Mouse (Mus musculus) lung, postnatal 0 days (tissue): ENCODE data around the gene Il1rn. TPM values are rescaled to one million over a fixed set of nuclear protein-coding genes. Genes with fewer than 3 reads are reported as not detected.

Experiments
- ATAC-seq: fragments of 200-750 bp; cut with Nextera tagmentation; 2 replicates; pipeline ENCODE4 v1.8.0; 2017; ENCODE audit warnings: moderate library complexity
- DNase-seq: peaks from one replicate; pipeline ENCODE4 v3.0.0-alpha.2; 2016; ENCODE audit warnings: low spot score
- H3K27ac ChIP-seq: fragments of 300-500 bp; sonication (generic); 2 replicates; pipeline ENCODE4 v1.5.1; 2014; ENCODE audit warnings: antibody characterized with exemption, mild to moderate bottlenecking, low read length, mixed read lengths
- H3K27me3 ChIP-seq: fragments of 300-500 bp; sonication (generic); replicated peaks from 2 replicates; pipeline ENCODE4 v1.6.1; 2014; ENCODE audit warnings: low read length, mixed read lengths; ENCODE audit not compliant: insufficient read depth
- H3K36me3 ChIP-seq: fragments of 300-500 bp; sonication (generic); 2 replicates; pipeline ENCODE4 v1.6.1; 2014; ENCODE audit warnings: low read length, mixed read lengths; ENCODE audit not compliant: insufficient read depth
- H3K4me1 ChIP-seq: fragments of 300-500 bp; sonication (generic); 2 replicates; pipeline ENCODE4 v1.6.1; 2014; ENCODE audit warnings: antibody characterized with exemption, low read depth, low read length, mixed read lengths; ENCODE audit not compliant: insufficient read depth
- H3K4me2 ChIP-seq: fragments of 300-500 bp; sonication (generic); replicated peaks from 2 replicates; pipeline ENCODE4 v1.6.1; 2014; ENCODE audit warnings: low read depth, mild to moderate bottlenecking, low read length, moderate library complexity, mixed read lengths
- H3K4me3 ChIP-seq: fragments of 300-500 bp; sonication (generic); 2 replicates; pipeline ENCODE4 v1.5.1; 2014; ENCODE audit warnings: low read depth, low read length
- H3K9ac ChIP-seq: fragments of 300-500 bp; sonication (generic); replicated peaks from 2 replicates; pipeline ENCODE4 v1.6.1; 2014; ENCODE audit warnings: low read depth, mild to moderate bottlenecking
- H3K9me3 ChIP-seq: fragments of 300-500 bp; sonication (generic); 2 replicates; pipeline ENCODE4 v1.6.1; 2016; ENCODE audit warnings: low read length, mixed read lengths
- CTCF ChIP-seq: IDR thresholded peaks from 2 replicates; pipeline ENCODE4 v1.5.1; 2016; ENCODE audit warnings: antibody characterized with exemption, mild to moderate bottlenecking
- EP300 ChIP-seq: IDR thresholded peaks from 2 replicates; pipeline ENCODE4 v1.6.1; 2016; ENCODE audit warnings: antibody characterized with exemption, mild to moderate bottlenecking, control low read depth
- WGBS: fragments of 180-500 bp; shearing (Covaris S2); extraction: QIAGEN DNeasy Blood & Tissue Kit; methylation state at CpG from one replicate; pipeline ENCODE4 v1.1.7; 2014; 5-methylcytosine and 5-hydroxymethylcytosine counted together
- polyA plus RNA-seq: library from polyadenylated mRNA; unstranded; fragments of >200 nt; fragmentation: Nextera tagmentation; extraction: Ambion mirVana; gene quantifications from 2 replicates; pipeline ENCODE4 v1.2.1, GENCODE M21; 2015

Il1rn gene
- polyA plus RNA-seq, 1 experiment from 2014 or later = 9.0 TPM

DNA sequence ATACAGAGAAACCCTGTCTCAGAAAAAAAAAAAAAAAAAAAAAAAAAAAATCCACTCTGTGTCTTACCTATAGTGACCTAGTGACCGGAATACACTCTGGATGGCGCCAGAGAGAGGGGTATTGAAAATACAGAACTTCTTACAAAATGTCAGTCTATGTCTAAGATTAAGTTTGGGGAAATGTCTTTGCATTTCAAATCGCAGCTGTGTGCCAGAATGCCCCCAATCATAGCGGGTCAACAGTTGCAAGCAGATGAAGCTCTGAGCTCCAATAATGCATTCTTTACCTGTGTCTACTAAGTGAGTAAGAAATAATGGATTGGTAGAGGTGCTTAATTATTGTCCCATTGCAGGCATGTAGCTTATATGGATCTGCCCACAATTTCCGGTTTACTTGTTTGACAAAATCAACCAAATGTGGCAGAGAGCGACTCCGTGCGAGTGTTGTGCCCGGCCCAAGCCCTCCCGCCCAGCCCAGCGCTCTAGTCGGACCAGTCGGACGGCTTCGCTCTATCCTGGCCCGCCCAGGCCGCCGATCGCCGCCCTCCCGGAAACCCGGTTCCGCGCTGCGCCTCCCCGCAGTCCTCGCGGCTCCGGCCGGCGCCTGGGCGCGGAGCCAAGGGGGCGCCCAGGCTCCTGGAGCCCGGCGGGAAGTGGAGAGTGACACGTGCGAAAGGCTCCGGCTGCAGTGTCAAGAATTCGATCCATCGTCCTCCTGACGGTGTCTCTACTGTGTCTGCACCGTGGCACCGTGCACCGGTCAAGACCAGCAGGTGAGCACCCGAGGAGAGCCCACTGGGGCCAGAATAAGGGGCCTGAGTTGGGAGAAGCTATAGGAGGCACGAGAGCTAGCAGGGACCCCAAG, 30.6 kb downstream of the Il1rn start, which contains the start of gene Psd4:
TSS of gene Psd4 (plus strand) at position 551 of the 865 bp plus-strand sequence.
- Histone ChIP-seq H3K9ac (no peak within 1 kb of the TSS), H3K27ac (0 out of 2 replicates have a peak within 1 kb of the TSS, but pooled peaks have one; percentile 5), H3K4me1 (peaks cover 7% of the 10 kb centered on the region; the same call in 1 of the 2 replicates), H3K27me3 (no peaks in the 10 kb centered on the region), H3K4me3 (peak within 1 kb of the TSS; percentile 28), H3K4me2 (peak within 1 kb of the TSS; percentile 64), H3K36me3 (no peaks in the 10 kb centered on the region), H3K9me3 (no peaks in the 10 kb centered on the region)
- peak; percentile 97 for ATAC-seq
- peak; percentile 88 for DNase-seq
- WGBS = 2% methylated on average over 42 of the region's 47 CpGs
- TF ChIP-seq CTCF = peak; percentile 31; the same call in 1 of the 2 replicates
- TF ChIP-seq EP300 = no peak

DNA sequence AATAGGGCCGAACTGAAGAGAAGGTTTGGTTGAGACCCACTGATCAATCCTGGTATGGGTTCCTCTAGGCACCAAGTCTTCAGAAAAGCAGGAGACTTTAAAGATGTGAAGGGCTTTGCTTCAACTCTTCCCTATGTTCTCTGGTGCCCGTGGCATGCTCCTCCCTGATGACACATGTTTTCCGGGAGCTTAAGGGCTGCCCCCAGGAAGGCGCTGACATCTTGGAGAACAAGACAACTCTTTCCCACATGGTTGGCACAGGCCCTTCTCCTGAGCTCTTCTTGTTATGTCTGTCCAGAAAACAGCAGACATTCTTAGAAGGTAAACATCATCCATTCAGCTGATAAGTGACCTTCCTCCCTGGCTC, 31.2 kb downstream of the Il1rn start:
- peak overlapping the region; percentile 28; the same call in 1 of the 2 replicates for H3K4me3 ChIP-seq
- H3K9ac ChIP-seq = no peak overlapping the region
- DNase-seq = no peak
- H3K27ac ChIP-seq = no peak overlapping the region
- H3K36me3 ChIP-seq = no peaks in the 10 kb centered on the region
- H3K27me3 ChIP-seq = no peaks in the 10 kb centered on the region
- H3K9me3 ChIP-seq = no peaks in the 10 kb centered on the region
- peak; percentile 43; the same call in 1 of the 2 replicates for ATAC-seq
- no peak for TF ChIP-seq CTCF
- no peak for TF ChIP-seq EP300
- H3K4me2 ChIP-seq = peak overlapping the region; percentile 64
- H3K4me1 ChIP-seq = peaks cover 7% of the 10 kb centered on the region; the same call in 1 of the 2 replicates
- 49% methylated on average over 4 of the region's 4 CpGs for WGBS

DNA sequence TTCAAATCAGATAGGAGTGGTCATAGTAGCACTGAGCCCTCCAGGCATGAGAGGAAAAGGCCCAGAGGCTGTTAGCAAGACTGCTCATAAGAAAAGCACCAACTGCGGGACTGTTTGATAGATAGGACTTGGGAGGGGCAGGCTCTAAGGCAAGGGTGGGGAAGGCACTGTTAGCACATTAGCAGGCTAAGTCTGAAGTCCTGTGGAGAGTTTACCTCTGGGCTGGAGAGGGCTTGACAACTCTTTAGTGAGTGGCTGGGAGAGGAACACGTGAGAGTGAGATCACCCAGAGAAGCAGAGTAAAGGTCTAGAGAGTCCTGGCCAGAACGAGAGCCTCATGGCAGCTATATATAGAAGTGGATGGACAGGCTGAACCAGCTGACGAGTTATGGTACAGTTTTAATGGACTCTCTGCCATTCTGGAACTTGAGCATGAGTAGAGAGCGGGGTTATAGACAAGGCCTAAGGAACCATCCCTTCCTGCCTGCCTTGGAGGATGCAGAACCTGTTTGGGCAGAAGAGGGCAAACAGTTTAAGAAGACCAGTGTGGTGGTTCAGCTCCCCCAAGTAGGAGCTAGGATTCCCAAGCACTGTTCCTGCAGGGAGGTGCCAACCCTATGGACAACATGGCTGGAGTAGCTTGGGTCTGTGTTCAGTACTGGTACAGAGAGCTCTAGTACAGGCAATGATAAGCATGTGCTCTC, 42.2 kb downstream of the Il1rn start:
- Histone ChIP-seq H3K9ac (no peak overlapping the region), H3K4me3 (no peak overlapping the region), H3K9me3 (no peaks in the 10 kb centered on the region), H3K36me3 (no peaks in the 10 kb centered on the region), H3K4me2 (no peak overlapping the region), H3K4me1 (no peaks in the 10 kb centered on the region), H3K27me3 (no peaks in the 10 kb centered on the region), H3K27ac (no peak overlapping the region)
- TF ChIP-seq EP300 = peak; percentile 39; the same call in 1 of the 2 replicates
- TF ChIP-seq CTCF = no peak
- WGBS = 45% methylated on average over 5 of the region's 5 CpGs
- DNase-seq (peak; percentile 66), ATAC-seq (peak; percentile 96)

DNA sequence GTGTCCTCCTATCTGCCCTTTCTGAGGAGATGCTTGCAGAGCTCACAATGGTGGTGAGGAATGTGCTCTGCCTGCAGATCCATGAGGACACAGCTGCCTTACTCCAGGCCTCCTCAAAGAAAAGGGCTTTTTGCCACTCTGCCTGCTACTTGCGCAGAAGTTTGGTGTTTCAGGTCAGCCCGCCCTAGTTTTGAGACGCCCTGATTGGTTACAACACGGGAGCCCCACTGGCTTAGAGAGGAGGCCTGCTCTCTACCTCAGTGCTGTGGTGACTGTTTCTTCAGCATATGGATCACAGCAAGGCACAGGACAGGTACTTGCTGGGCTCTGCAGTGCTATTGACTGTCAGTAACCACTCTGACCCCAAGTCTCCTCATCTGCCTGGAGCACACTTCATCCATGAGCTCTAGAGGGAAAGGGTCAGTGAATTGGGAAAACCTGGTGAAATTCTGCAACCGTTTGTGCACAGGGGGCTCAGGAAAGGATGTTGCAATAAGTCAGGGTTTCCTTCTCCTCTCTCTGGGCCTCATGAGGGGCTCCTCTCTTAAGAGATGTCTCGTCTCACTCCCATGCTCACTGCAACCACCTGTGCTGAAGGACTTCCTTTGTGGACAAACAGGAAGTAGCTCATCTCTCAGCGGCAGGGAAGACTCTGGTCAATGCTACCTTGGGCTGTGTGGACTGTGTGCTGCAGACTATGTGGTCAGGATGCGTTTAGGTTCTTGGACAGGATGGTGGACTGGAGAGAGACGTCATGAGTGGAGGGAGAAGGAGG, 46.0 kb downstream of the Il1rn start:
- Histone ChIP-seq H3K4me1 (no peaks in the 10 kb centered on the region), H3K27me3 (no peaks in the 10 kb centered on the region), H3K27ac (no peak overlapping the region), H3K9ac (no peak overlapping the region), H3K4me3 (no peak overlapping the region), H3K36me3 (no peaks in the 10 kb centered on the region), H3K9me3 (no peaks in the 10 kb centered on the region), H3K4me2 (no peak overlapping the region)
- DNase-seq (no peak), ATAC-seq (no peak)
- TF ChIP-seq CTCF = no peak
- no peak for TF ChIP-seq EP300
- 56% methylated on average over 9 of the region's 9 CpGs for WGBS

DNA sequence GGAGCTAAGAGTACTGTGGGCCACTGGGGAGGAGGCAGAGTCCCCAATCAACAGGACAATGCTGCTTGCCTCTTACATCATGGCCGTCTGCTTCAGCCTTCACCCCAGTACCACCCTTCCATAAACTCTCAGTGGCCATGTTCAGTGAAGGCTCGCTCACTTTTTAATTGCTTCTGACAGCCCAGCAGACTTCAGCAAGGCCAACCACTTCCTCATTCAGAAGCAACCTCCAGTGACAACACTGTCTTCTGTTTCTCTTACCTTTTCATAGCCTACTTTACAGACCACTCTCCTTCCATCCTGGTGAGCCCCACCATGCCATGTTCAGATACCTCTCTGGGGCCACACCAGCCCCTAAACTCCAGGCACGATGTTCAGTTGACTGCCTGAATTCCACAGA, 47.0 kb downstream of the Il1rn start:
- DNase-seq = no peak
- H3K27ac ChIP-seq = no peak overlapping the region
- ATAC-seq = no peak

DNA sequence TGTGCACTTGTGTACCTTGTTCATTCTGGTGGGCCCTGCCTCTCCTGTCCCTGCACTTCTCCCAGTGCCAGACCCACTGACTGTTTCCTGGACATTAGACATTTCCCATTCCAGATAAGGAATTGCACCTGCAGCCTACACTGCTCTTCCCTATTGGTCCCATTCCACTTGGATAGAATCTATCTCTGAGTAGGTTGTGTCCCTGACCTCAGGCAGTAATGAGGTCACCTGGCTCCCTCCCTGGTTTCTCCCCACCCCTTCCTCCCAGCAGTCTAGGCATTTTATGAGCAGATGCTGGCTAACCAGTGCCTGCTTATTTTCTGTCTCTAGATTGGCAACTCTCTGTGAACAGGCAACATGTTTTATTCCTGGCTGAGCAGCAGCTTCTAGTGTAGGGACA, 47.7 kb downstream of the Il1rn start:
- Histone ChIP-seq H3K4me3 (no peak overlapping the region), H3K4me2 (no peak overlapping the region), H3K9me3 (no peaks in the 10 kb centered on the region), H3K9ac (no peak overlapping the region), H3K27me3 (no peaks in the 10 kb centered on the region), H3K4me1 (no peaks in the 10 kb centered on the region), H3K36me3 (no peaks in the 10 kb centered on the region), H3K27ac (no peak overlapping the region; the same call in 1 of the 2 replicates)
- no peak for ATAC-seq
- TF ChIP-seq EP300 (no peak), CTCF (no peak)
- DNase-seq = no peak

More for the DNA sequence above, 47.0 kb downstream of the Il1rn start:
- H3K36me3 ChIP-seq = no peaks in the 10 kb centered on the region
- H3K27me3 ChIP-seq = no peaks in the 10 kb centered on the region
- H3K4me1 ChIP-seq = no peaks in the 10 kb centered on the region
- no peak overlapping the region for H3K4me3 ChIP-seq
- no peak overlapping the region for H3K4me2 ChIP-seq
- WGBS = 64% methylated on average over 3 of the region's 3 CpGs
- no peaks in the 10 kb centered on the region for H3K9me3 ChIP-seq
- H3K9ac ChIP-seq = no peak overlapping the region
- TF ChIP-seq CTCF = no peak
- TF ChIP-seq EP300 = no peak
